Mouse (Mus musculus) erythroblast, embryonic 14.5 days (primary cell): ENCODE data around the gene Prdm16. TPM values are rescaled to one million over a fixed set of nuclear protein-coding genes. Genes with fewer than 3 reads are reported as not detected.

Experiments used
- H3K27me3 ChIP-seq: 2 replicates; pipeline ENCODE4 v1.6.1; 2012; ENCODE audit warnings: inconsistent platforms; ENCODE audit not compliant: control insufficient read depth
- H3K36me3 ChIP-seq: 2 replicates; pipeline ENCODE4 v1.6.1; 2012; ENCODE audit warnings: mild to moderate bottlenecking, inconsistent platforms; ENCODE audit not compliant: control insufficient read depth
- H3K4me1 ChIP-seq: 2 replicates; pipeline ENCODE4 v1.6.1; 2012; ENCODE audit warnings: inconsistent platforms; ENCODE audit not compliant: control insufficient read depth
- H3K4me3 ChIP-seq: replicated peaks from 2 replicates; pipeline ENCODE3; 2012; ENCODE audit warnings: moderate library complexity, mild to moderate bottlenecking, inconsistent platforms
- H3K9me3 ChIP-seq: 2 replicates; pipeline ENCODE4 v1.6.1; 2012; ENCODE audit warnings: low read length, inconsistent platforms, mixed read lengths; ENCODE audit not compliant: control insufficient read depth
- GATA1 ChIP-seq: IDR thresholded peaks from 2 replicates; pipeline ENCODE4 v1.6.1; 2012; ENCODE audit warnings: low read length, inconsistent platforms, mixed read lengths
- TAL1 ChIP-seq: IDR thresholded peaks from 3 replicates; pipeline ENCODE4 v1.6.1; 2012; ENCODE audit warnings: low read length, inconsistent platforms, mixed read lengths
- polyA plus RNA-seq: library from polyadenylated mRNA; stranded (reverse); fragments of >175 nt; gene quantifications from 2 replicates; pipeline ENCODE4 v1.2.3, GENCODE M21; 2012

The Prdm16 gene
- polyA plus RNA-seq, 1 experiment: 0.12 TPM

DNA sequence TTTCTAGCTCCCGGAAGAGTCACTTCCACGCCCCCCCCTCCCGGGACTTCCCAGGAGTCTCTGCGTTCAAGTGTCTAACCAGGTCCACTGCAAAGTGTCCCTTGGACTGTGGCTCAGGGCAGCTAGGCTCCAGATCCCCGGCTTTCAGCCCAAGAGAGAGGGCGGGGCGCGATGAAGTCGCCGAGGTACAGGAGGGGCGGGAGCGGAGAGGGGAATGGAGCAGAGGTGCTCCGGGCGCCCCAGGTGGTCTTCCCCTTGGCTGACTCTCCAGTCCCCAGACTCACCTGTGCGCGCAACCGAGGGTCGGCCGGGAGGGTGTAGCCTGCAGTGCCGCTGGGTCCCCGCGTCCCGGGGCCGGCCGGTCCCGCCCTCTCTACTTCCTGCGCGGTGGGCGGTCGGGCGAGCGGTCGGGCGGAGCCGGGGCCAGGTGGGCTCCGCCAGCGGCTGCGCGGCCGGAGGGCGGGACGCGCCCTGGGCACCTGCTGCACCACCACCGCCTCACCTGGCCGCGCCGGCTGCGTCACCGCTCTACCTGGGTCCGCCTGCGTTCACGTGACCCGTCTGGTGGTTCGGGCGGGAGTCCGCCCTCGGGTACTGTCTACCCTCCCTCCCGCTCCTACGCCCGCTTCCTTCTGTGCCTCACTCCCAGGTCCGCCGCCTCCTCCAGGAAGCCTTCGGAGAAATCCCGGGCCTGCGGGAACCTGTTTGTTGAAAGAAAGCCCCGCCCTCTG lies 337.0 kb downstream of the Prdm16 start:
- Histone ChIP-seq H3K36me3 (no peaks in the 10 kb centered on the region), H3K4me1 (no peaks in the 10 kb centered on the region), H3K27me3 (peaks cover 27% of the 10 kb centered on the region), H3K4me3 (peak overlapping the region; percentile 49), H3K9me3 (no peaks in the 10 kb centered on the region)
- no peak for TF ChIP-seq GATA1
- TF ChIP-seq TAL1: no peak

DNA sequence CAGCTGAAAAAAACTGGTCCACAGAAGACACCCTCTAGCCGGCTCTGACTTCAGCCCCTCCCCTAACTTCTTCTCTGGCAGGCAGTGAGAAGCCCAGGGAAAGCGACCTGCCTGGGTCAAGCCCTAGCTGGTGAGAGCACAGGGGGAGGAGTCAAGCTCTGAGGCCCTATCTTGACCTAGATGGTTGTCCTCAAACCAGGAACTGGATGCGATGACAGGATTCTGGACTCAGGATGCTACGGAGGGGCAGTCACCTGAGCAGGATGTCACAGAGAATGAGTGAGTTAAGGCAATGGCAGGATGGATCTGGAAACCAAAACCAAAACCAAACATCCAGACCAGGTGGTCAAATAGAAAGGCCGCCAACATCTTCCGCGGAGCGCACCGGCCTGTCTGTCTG lies 338.9 kb downstream of the Prdm16 start:
- H3K4me3 ChIP-seq: no peak overlapping the region
- no peaks in the 10 kb centered on the region for H3K36me3 ChIP-seq
- H3K9me3 ChIP-seq: no peaks in the 10 kb centered on the region
- no peaks in the 10 kb centered on the region for H3K4me1 ChIP-seq
- H3K27me3 ChIP-seq: peaks cover 27% of the 10 kb centered on the region
- TF ChIP-seq TAL1 (no peak), GATA1 (no peak)

GRCm38 (mm10) chr4:154294262-154294731 lies 342.4 kb downstream of the Prdm16 start:
- Histone ChIP-seq H3K4me1 (no peaks in the 10 kb centered on the region), H3K36me3 (no peaks in the 10 kb centered on the region; the same call in 1 of the 2 replicates), H3K27me3 (peaks cover 7% of the 10 kb centered on the region), H3K4me3 (no peak overlapping the region), H3K9me3 (no peaks in the 10 kb centered on the region)
- TF ChIP-seq TAL1 (no peak), GATA1 (no peak)

DNA sequence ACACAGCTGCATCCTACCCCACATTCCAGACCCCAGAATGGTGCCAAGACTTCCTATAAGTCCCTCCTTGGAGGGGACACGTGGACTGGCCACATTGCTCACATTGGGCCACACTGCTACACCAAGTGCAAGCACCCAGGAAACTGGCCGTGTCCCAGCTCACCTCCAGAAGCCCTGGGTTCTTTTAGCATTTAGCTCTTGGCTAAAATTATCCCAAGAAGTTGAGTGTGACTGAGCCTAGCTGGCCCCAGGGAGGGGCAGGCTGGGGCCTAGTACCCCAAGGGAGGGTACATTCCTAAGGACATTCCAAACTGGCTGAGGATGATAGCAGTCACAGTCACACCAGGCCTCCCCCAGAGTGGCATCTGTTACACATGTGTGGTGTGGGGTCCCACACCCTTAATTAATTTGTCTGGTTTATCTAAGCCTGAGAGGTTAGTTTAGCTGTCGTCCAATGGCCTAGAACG lies 342.9 kb downstream of the Prdm16 start:
- Histone ChIP-seq H3K4me1 (no peaks in the 10 kb centered on the region), H3K4me3 (no peak overlapping the region), H3K9me3 (no peaks in the 10 kb centered on the region), H3K27me3 (peaks cover 2% of the 10 kb centered on the region), H3K36me3 (no peaks in the 10 kb centered on the region; the same call in 1 of the 2 replicates)
- no peak for TF ChIP-seq TAL1
- no peak for TF ChIP-seq GATA1

- Histone ChIP-seq H3K27me3 (no peaks in the 10 kb centered on the region), H3K4me1 (no peaks in the 10 kb centered on the region), H3K4me3 (no peak overlapping the region), H3K9me3 (no peaks in the 10 kb centered on the region), H3K36me3 (no peaks in the 10 kb centered on the region; the same call in 1 of the 2 replicates)
- TF ChIP-seq TAL1 (no peak), GATA1 (no peak)
Observed at GRCm38 (mm10) chr4:154283671-154284070, 353.0 kb downstream of the Prdm16 start.

- no peak for TF ChIP-seq GATA1
- no peak for TF ChIP-seq TAL1
- Histone ChIP-seq H3K9me3 (no peaks in the 10 kb centered on the region), H3K36me3 (no peaks in the 10 kb centered on the region; the same call in 1 of the 2 replicates), H3K27me3 (no peaks in the 10 kb centered on the region), H3K4me3 (no peak overlapping the region), H3K4me1 (no peaks in the 10 kb centered on the region)
Observed at GRCm38 (mm10) chr4:154279481-154279880, 357.2 kb downstream of the Prdm16 start.

GRCm38 (mm10) chr4:154273000-154273399 lies 363.7 kb downstream of the Prdm16 start:
- Histone ChIP-seq H3K36me3 (no peaks in the 10 kb centered on the region), H3K4me1 (no peaks in the 10 kb centered on the region), H3K4me3 (no peak overlapping the region), H3K27me3 (no peaks in the 10 kb centered on the region), H3K9me3 (no peaks in the 10 kb centered on the region)
- no peak for TF ChIP-seq TAL1
- no peak for TF ChIP-seq GATA1

DNA sequence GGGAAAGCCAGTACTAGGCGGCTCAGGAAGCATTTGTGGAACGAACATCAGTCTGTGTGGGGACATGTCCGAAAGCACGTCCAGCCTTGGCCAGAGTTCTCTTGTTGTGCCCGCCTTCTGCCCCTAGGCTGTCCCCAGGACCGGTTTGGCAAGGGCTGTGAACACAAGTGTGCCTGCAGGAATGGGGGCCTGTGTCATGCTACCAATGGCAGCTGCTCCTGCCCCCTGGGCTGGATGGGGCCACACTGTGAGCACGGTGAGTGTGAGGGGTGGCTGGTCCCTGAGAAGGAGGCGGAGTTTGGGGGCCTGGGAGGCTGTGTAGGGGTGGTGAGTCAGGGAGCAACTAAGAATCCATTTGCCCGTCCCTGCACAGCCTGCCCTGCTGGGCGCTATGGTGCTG lies 367.2 kb downstream of the Prdm16 start:
- H3K4me3 ChIP-seq: no peak overlapping the region
- H3K4me1 ChIP-seq: no peaks in the 10 kb centered on the region
- TF ChIP-seq GATA1 (no peak), TAL1 (no peak)
- no peaks in the 10 kb centered on the region for H3K27me3 ChIP-seq
- H3K9me3 ChIP-seq: no peaks in the 10 kb centered on the region; the same call in 1 of the 2 replicates
- H3K36me3 ChIP-seq: no peaks in the 10 kb centered on the region

- H3K27me3 ChIP-seq: no peaks in the 10 kb centered on the region
- no peaks in the 10 kb centered on the region for H3K36me3 ChIP-seq
- peaks cover 6% of the 10 kb centered on the region for H3K9me3 ChIP-seq
- no peak overlapping the region for H3K4me3 ChIP-seq
- TF ChIP-seq TAL1: no peak
- TF ChIP-seq GATA1: no peak
- H3K4me1 ChIP-seq: no peaks in the 10 kb centered on the region
Observed at GRCm38 (mm10) chr4:154267511-154267910, 369.2 kb downstream of the Prdm16 start.

Other genes starting within 250 kb of the Prdm16 start
- gene Actrt2, start 31.0 kb upstream of the Prdm16 start, polyA plus RNA-seq: not detected in 2 replicates
- gene Ttc34, start 200.6 kb upstream of the Prdm16 start, polyA plus RNA-seq: not detected in 2 replicates
- 0.17 and 0.27 TPM in 2 replicates for gene Mmel1, start 232.7 kb upstream of the Prdm16 start, polyA plus RNA-seq